Mouse (Mus musculus): ENCODE data around the gene Ctsk.
A peak's percentile ranks its signal among the peaks of the same experiment; 100 is the strongest.

The Ctsk gene

GRCm38 (mm10) chr3:95526111-95526510, 27.1 kb downstream of the Ctsk start:
- DNase-seq (ENCODE audit: low read depth): no peak

DNA sequence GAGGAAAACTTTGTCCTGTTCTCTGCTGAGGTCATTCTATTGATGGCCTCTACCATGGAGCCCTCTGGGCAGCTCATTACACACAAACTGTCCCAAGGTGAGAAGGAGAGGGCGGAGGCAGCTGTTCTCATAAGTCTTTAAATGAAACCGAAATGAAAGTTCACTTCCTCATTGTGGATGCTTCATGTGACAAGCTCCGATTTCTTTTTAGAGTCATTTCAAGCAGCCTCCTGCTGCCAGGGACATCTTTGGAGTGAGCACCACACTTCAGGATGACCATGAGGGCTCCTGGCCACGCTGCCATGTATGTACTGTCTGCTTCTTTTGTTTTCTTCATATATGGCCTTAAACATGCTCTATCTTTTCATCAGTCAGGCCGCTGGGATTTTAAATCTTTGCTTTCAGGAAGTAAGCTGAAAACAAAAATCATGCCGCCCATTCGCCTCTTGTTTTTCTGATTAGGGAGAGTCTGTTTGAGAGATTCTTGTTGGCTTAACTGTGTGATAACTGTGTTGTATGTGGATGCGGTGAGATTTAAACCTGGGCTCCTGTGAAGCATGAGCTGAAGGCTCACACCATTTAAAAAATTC, 27.7 kb downstream of the Ctsk start, which contains the start of gene Ctss:
Gene Ctss, plus strand, starts transcription at position 165 of the 590 bp plus-strand sequence.
- DNase-seq (ENCODE audit: low read depth): peak; percentile 81

DNA sequence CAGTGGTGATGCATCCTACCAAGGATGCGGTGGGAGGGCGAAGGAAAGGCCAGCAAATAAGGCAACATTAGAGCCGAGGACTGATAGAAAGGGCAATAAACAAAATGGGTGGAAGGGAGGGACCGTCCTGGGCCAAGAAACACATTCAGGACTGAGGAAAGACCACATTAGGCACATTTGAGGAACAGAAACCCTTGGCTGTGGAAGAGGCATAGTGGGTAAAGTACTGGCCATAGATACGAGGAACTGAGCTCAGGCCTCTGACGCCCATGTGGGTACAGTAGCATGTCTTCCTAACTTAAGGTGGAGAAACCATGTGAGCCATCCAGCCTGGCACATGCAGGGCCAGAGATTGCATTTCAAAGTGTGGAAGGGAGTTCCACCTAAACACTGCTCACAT, 30.8 kb downstream of the Ctsk start:
- no peak for DNase-seq (ENCODE audit: low read depth)

DNA sequence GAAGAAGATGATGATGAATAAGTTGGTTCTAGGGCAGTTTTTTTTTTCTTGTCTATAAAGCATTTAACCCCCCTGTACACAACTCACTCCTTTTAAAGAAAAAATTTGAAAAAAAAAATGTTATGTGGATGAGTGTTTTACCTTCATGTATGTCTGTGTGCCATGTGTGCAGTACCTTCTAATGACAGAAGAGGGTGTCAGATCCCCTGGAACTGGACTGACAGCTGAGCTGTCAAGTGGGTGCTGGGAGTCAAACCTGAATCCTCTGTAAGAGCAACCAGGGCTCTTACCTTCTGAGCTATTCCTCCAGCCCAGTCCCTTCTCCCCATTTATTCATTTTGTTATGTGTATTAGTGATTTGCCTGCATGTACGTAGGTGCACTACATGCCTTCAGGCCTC, 32.0 kb downstream of the Ctsk start:
- no peak for DNase-seq (ENCODE audit: low read depth)

- DNase-seq (ENCODE audit: low read depth): no peak
Measured at GRCm38 (mm10) chr3:95533364-95533763, 34.3 kb downstream of the Ctsk start.

DNA sequence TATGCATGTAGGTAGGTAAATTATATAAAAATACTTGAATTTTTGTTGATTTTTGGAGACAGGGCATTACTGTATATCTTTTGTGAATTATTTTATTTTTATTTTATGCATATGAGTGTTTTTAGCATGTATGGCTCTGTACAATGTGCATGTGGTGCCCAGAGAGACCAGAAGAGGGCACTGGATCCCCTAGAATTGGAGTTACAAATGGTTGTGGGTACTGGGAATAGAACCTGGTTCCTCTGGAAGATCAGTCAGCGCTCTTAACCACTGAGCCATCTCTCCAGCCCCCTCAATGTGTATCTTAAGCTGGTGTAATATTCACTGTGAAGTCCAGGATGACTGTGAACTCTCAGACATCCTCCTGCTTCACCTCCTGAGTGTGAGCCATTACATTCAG, 35.9 kb downstream of the Ctsk start:
- DNase-seq (ENCODE audit: low read depth): no peak

- no peak for DNase-seq (ENCODE audit: low read depth)
Measured at GRCm38 (mm10) chr3:95538936-95539335, 39.9 kb downstream of the Ctsk start.

GRCm38 (mm10) chr3:95539837-95540236, 40.8 kb downstream of the Ctsk start:
- no peak for DNase-seq (ENCODE audit: low read depth)

DNA sequence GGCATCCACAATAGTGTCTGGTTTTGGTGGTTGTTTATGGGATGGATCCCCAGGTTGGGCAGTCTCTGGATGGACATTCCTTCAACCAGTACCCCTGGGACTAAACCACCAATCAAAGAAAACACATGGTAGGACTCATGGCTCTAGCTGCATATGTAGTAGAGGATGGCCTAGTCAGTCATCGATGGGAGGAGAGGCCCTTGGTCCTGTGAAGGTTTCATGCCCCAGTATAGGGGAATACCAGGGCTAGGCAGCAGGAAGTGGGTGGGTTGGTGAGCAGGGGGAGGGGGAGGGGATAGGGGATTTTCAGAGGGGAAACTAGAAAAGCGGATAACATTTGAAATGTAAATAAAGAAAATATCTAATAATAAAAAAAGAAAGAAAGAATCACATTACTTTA, 42.1 kb downstream of the Ctsk start:
- DNase-seq (ENCODE audit: low read depth): peak; percentile 61

DNA sequence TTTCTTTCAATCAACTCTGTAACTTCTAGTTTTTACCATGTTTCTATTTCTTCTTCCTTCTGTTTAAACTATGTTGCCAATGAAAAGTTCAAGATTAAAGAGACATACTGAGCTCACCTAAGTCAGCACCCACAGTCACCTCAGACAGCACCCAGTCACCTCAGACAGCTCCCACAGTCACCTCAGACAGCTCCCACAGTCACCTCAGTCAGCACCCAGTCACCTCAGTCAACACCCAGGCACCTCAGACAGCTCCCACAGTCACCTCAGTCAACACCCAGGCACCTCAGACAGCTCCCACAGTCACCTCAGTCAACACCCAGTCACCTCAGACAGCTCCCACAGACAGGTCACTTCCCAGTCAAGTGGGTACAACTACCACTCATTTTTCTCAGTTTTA, 43.1 kb downstream of the Ctsk start:
- peak; percentile 60 for DNase-seq (ENCODE audit: low read depth)

DNA sequence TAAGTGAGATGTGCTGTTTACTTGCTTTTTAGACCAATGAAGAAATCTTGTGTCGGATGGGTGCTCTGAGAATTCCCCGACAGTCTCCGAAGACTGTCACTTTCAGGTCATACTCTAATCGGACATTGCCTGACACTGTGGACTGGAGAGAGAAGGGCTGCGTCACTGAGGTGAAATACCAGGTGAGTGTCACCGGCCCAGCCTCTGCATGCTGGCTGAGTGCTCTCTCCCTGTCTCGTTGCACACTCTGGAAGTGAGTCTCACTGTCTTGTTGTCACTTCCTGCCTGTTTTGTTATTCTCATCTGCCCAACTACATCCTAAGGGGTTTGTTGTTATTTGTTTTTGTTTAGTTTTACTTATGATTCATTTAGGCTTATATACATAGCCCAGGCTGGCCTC, 43.9 kb downstream of the Ctsk start:
- no peak for DNase-seq (ENCODE audit: low read depth)

GRCm38 (mm10) chr3:95550176-95550575, 51.1 kb downstream of the Ctsk start:
- DNase-seq (ENCODE audit: low read depth): no peak

DNA sequence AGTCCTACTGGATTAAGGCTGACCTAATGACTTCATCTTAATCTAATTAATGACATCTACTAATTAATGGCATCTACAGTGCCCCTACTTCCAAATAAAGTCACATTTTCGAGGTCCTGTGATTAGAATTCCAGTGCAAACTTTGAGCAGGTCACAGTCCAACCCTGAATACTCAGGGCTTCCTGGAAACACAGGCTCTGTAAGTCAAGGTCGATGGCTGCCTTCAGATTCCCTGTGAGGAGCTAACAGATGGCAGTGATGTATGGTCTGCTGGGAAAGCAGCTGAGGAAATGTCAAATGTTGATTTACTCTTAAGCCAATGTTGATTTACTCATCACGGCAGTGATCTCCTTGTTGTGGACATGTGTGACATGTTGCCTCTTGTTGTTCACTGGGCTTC, 54.9 kb downstream of the Ctsk start:
- no peak for DNase-seq (ENCODE audit: low read depth)

All from induced T-regulatory cell, adult 2 months (primary cell).